Mouse (Mus musculus): ENCODE data around the gene Adgra1.

DNA sequence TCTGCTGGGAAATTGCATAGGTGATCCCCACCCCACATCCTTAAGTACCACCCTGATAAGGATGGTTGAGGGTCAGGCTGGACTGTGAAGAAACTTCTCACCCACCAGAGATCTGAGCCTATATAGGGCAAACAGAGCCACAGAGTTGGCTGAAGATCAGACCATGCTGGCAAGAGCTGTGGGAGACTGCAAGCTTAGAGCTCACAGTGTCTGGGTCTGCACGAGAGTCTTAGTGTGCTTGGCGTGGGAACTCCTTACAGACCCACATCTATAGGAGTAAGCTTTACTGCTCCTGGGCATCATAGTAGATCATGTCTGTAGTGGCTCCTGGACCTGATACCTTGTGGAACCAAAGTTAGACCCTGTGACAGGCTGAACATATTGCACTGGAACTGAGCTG lies 64.6 kb downstream of the Adgra1 start:
- TF ChIP-seq CTCF (conservative IDR thresholded peaks at IDR 0.05; ENCODE audit: low read length) (no peak), NANOG (IDR thresholded peaks at IDR 0.05; ENCODE audit: borderline replicate concordance, low read length) (no peak)

All from E14TG2a.4 (cell line).